Mouse (Mus musculus) monocyte, adult 5-6 weeks (primary cell): ENCODE results near the gene Zfp106. TPM values are rescaled to one million over a fixed set of nuclear protein-coding genes. Genes with fewer than 3 reads are reported as not detected.

Experiments
- ATAC-seq: fragments of 153-309, 156-312 bp; replicated peaks from 2 replicates; pipeline ENCODE4 v1.8.0; 2017; ENCODE audit warnings: mild to moderate bottlenecking; ENCODE audit not compliant: low TSS enrichment, insufficient number of reproducible peaks, severe bottlenecking, poor library complexity, low FRiP score
- total RNA-seq: library from RNA; stranded (forward); fragments of 200-1000, 200-491, 200-594 nt; gene quantifications from 3 replicates; pipeline ENCODE4 v1.2.3, GENCODE M21; 2017

The Zfp106 gene
- total RNA-seq, 1 experiment from 2014 or later, result 70.6 TPM

DNA sequence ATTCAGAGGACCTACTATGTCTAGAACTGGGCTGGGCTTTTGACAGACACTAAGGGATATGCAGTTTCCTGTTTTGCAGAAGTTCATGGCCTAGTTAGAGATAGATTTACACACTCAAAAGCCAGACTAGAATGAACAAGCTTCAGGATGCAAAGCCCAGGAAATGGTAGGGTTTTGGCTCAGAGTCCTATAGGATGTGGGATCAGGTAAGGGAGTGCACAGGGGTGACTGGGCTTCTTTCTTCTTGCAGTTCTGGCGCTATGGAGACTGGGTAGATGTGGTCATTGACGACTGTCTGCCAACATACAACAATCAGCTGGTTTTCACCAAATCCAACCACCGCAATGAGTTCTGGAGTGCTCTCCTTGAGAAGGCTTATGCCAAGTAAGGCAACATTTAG, 79.4 kb downstream of the Zfp106 start:
- no peak for ATAC-seq

DNA sequence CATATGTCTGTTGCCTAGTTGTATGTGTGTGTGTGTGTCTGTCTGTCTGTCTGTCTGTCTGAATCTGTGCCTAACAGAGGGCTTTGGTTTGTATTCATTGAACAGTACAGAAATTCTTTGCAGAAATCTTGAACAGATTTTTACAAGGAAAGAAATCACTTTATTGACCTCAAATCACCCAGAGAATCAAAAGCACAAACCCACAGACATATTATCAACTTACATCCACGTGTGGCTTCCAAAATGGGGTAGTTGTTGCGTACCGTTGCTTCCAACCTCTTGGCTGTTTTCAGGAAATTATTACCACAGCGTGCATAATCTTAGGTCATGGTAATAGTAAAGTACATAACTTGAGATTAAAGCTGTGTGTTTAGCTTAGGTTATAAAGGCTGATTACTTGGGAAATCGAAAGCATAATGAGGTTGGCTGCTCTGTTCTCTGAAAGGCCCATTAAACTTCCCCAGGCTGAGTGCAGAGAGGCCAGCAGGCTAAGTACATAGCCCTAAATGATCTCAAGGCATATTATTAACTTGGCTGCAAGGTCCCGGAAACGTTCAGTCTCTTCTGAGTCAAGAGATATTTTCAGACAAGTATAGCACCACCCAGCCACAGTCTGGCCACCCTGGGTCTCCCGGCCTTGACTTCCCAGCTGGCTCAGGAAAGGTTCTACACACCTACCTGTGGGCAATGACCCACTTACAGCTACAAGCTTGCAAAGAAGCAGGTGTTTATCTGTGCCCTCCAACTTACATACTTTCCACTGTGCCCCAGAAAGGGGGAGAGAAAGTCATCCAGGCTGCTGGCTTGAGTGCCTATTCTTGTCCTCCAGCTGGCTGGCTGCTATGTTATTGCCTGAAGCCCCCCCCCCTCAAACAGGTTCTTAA, 80.9 kb downstream of the Zfp106 start:
- no peak for ATAC-seq

DNA sequence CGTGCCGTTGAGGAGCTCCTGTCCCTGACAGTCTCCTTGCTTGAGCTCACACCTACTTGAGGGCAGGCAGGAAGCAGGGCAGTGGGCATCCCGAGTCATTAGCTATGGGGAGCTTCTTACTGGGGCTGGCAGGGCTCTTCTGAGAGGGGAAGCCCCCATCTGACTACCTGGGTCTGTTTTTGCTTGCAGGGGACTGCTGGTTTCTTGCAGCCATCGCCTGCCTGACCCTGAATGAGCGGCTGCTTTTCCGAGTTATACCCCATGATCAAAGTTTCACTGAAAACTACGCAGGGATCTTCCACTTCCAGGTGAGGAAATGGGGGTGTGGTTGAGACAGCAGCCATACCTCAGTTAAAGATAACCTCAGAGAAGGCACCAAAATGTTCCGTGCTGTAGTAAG, 81.7 kb downstream of the Zfp106 start:
- ATAC-seq, result no peak

DNA sequence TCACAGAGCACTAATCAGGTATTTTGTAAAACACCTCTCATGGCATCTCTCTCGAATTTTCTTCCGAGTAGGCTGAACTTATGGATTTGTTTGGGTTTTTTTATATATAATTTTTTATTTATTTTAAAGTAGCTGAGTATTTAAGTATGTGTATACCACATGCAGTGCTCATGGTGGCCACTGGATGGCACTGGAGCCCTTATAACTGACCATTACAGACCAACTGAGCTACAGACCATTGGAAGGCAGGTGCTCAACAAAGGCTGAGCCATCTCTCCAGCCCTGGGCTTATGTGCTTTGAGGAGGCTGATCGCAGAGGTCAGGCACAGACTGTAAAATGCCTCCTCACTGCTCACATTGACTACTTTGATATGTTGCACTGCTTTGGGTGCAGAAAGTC, 85.0 kb downstream of the Zfp106 start:
- peak; percentile 81; the same call in 1 of the 2 replicates for ATAC-seq

DNA sequence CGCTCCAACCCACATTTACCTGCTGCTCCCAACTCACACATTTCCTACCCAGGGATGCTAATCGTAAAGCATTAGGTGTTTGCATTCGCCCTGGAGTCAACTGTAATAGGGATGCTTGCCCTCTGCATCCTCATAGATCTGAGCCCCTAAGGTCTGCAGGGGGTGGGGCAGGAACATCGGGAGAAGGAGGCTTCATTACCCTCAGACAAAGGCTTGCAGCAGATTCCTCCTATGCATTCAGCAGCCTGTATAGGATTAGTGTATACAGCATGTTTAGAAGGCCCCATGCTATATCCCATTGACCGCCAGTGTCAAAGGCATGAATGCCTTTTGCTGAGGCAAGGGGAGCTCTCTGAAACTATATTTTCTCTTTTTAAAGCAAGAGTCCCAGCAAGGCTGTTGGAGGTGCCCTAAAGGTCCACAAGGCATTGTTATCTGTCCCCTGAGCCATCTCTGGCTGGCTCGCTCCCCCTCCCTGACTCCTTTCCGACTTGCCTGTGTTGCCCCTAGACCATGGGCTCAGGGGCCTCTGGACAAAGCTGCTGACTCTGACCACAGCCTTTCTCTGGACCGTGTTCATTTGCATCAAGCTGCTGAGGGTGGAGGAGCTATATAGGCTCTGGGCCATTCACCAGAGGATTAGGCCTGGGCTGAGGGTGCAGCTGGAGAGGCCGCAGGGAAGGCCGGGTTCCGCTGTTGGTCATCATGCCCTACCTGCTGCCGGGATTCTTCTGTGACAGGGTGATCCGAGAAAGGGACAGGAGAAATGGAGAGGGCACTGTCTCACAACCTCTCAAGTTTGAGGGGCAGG, 87.2 kb downstream of the Zfp106 start:
- no peak for ATAC-seq

DNA sequence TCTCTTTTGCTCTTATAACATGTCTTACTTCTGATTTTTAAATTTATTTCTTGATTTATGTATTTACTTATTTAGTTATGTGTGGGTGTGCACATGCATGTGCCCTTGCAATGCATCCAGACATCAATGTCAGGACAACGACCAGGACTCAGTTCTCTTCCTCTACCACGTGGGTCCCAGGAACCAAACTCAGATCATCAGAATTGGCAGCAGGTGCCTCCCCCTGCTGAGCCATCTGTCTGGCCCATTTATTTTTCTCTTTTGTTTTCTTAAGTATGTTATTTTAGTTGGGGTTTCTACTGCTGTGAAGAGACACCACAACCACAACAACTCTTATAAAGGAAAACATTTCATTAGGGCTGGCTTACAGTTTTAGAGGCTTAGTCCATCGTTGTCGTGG, 92.8 kb downstream of the Zfp106 start:
- ATAC-seq, result no peak

DNA sequence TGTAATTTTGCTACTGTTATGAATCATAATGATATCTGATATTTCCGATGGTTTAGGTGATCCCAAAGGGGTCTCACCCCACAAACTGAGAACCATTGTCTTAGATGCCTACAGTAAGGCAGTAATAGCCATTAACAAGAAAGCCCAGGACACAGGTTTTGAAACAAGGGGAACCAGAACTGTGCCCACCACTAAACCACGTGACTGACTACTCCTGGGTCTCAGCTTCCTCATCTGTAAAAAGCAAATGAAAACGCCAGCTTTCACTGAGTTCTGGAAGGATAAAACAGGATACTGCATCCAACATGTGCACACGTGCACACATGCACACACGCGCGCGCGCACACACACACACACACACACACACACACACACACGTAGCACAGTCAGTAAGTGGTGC, 93.9 kb downstream of the Zfp106 start:
- no peak for ATAC-seq

DNA sequence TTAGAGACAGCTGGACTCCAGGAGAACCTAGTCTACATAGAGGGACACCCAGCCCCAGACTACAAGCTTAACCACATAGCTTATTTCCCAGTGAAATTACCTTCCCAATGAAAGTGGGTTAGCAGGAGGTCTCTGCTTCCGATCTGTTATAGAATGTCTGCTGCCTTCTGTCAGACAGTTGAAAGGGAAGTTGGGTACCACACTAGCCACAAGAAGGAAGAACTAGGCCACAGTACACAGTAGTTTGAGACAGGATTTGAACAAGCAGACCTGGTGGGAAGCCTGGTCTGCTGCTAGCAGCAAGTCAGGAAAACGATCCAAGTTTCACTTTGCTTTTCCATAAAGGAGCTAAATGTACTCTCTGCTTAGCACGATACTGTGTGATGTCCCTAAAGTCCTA, 94.4 kb downstream of the Zfp106 start:
- no peak for ATAC-seq

DNA sequence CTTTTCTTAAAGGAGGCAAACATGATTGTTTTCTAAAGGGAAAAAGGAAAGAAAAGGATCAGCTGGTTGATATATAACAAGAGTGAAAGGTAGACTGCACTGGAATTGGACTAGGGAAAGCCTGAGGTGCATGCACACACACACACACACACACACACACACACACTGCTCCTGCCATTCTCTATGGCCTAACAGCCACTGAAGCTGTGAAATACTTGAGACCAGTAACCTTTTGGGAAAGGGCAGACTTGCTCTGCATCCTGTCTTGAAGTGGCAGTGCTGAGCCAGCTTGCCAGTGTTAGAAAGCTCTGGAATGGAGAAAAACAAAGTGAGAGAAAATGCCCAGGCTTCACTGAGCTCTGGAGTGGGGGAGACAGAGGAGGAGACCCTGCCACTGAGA, 95.6 kb downstream of the Zfp106 start:
- ATAC-seq, result no peak

DNA sequence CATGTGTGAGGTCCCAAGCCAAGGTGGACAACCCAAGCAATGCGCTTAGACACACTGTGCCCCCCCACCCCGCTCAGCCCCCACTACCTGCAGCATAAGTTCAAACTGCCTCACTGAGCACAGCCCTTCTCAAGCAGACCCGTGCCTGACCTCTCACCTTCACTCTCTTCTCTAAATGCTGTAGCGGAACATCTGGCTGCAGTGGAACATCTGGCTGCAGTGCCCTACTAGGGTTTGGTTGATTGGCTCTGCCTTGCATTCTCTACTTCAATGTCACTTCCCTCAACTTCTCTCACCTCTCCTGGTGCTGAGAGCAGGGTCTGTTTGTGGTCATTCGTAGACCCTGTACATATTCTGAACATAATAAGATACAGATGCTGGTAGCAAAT, 98.3 kb downstream of the Zfp106 start:
- ATAC-seq, result no peak

DNA sequence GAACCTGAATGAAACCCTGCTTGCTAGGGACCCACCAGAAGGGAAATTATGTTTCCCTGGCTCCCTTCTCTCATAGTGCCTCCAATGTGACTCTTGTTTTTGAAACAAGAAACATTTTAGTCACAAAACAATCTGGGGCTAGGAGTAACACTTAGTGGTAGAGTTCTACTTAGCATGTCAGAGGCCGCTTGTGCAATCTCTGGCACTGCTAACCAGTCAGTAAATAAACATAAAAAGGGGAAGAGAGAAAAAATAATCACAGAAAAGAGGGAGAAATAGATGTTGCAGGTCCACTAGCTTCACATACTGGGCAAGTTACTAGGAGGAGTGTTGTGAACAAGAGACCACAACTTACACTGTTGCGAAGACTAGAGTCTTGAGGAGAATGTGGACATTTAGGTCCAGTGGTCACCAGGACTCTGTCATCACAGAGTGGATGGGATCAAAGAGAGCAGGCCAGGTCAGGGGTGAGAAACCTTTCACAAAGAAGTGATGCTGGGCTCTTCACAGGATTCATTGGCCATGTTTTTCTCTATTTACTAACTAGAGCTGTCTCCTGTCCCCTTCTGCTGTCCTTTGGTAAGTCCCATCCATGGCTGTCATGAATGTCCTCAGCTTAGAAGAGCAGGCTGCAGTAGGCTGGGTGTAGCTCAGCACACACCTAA, 98.8 kb downstream of the Zfp106 start:
- ATAC-seq, result no peak

DNA sequence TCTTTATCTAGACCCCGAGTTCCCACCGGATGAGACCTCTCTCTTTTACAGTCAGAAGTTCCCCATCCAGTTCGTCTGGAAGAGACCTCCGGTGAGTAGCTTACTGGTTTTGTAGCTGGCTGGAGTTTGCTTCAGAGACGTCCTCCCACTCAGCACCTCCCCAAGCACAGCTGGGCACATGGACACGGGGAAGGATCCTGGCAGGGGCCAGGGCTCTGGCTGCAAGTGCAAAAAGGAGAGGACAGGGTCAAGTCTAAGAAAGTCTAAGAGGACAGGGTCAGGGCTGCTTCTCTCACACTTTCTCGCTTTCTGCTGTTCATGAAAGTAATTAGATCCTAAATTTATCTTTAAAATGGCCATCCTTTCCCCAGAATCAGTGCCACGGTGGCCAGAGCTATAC, 99.6 kb downstream of the Zfp106 start:
- no peak for ATAC-seq

DNA sequence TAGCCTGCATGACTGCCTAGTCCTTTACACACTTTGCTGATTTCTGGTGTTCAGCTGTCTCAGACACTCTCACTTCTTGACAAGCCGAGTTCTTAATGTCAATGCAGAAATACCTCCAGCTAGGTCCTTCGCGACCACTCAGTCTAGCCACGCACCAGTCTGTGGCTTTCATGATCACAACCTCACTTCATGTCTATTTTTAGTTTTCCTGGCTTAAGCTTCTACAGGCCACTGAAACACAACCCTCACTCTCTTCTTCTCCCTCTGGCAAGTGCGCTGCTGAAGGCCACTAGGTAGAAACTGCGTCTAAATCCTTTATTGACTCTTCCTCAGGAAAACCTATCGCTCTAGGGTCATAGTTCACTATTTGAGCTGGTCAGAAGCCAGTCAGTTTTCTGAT, 100.3 kb downstream of the Zfp106 start:
- no peak for ATAC-seq

DNA sequence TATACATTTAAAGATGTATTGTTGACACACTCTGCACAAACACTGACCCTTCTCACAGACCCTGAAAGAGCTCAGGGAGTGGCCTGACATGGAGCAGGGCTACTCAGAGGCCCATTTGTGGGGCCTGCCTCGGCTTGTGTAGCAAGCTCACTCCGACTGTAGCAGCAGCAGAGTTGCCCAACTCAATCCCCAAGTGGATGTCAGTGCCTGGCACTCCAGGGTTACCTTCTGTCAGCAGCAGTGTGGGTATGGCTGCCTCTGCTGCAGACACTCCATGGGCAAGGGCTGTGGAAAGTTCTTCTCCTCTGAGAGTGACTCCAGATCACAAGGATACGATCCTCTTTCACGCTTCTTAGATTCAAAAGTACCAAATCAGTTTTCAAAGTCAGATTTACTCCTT, 103.4 kb downstream of the Zfp106 start:
- no peak for ATAC-seq

Other genes with a start within 250 kb of the Zfp106 start
- 0.10 TPM in 1 of 3 replicates, not detected in the others for gene Pla2g4f, start 249.7 kb downstream of the Zfp106 start, total RNA-seq
- gene Vps39, start 210.7 kb downstream of the Zfp106 start, total RNA-seq, result 44.2 to 52.4 TPM (median 50.0 TPM) in 3 replicates
- 25.2 to 72.3 TPM (median 30.0 TPM) in 3 replicates for gene Ganc, start 159.9 kb downstream of the Zfp106 start, total RNA-seq
- 79.0 to 84.8 TPM (median 79.4 TPM) in 3 replicates for gene Tmem87a, start 159.7 kb downstream of the Zfp106 start, total RNA-seq
- 2.0 to 6.3 TPM (median 5.0 TPM) in 3 replicates for gene Capn3, start 107.8 kb downstream of the Zfp106 start, total RNA-seq
- 215 to 294 TPM (median 259 TPM) in 3 replicates for gene Snap23, start 3.8 kb upstream of the Zfp106 start, total RNA-seq
- 12.5 to 16.3 TPM (median 16.0 TPM) in 3 replicates for gene Haus2, start 45.5 kb upstream of the Zfp106 start, total RNA-seq
- 19.6 to 36.9 TPM (median 28.1 TPM) in 3 replicates for gene Lrrc57, start 45.7 kb upstream of the Zfp106 start, total RNA-seq
- 4.1 to 9.6 TPM (median 6.0 TPM) in 3 replicates for gene Stard9, start 65.3 kb upstream of the Zfp106 start, total RNA-seq